Mouse (Mus musculus) midbrain, embryonic 11.5 days (tissue): ENCODE measurements around the gene Rtn4. TPM values are rescaled to one million over a fixed set of nuclear protein-coding genes. Genes with fewer than 3 reads are reported as not detected.

Source experiments
- ATAC-seq: fragments of 200-750 bp; cut with Nextera tagmentation; 2 replicates; pipeline ENCODE4 v1.8.0; 2017; ENCODE audit warnings: moderate TSS enrichment, moderate library complexity; ENCODE audit not compliant: low FRiP score
- DNase-seq: peaks from one replicate; pipeline ENCODE4 v3.0.0; 2015; ENCODE audit warnings: low spot score; ENCODE audit errors: missing footprints
- H3K27ac ChIP-seq: fragments of 300-500 bp; sonication (generic); 2 replicates; pipeline ENCODE4 v1.5.1; 2014; ENCODE audit warnings: low read depth, low read length
- H3K27me3 ChIP-seq: fragments of 300-500 bp; sonication (generic); 2 replicates; pipeline ENCODE4 v1.6.1; 2014; ENCODE audit warnings: mild to moderate bottlenecking, low read length, moderate library complexity, mixed read lengths; ENCODE audit not compliant: control insufficient read depth, insufficient read depth
- H3K36me3 ChIP-seq: fragments of 300-500 bp; sonication (generic); 2 replicates; pipeline ENCODE4 v1.6.1; 2014; ENCODE audit warnings: mild to moderate bottlenecking, low read length, moderate library complexity, mixed read lengths; ENCODE audit not compliant: control insufficient read depth, insufficient read depth
- H3K4me1 ChIP-seq: fragments of 300-500 bp; sonication (generic); 2 replicates; pipeline ENCODE4 v1.6.1; 2014; ENCODE audit warnings: low read length; ENCODE audit not compliant: control insufficient read depth, insufficient read depth
- H3K4me2 ChIP-seq: fragments of 300-500 bp; sonication (generic); 2 replicates; pipeline ENCODE4 v1.6.1; 2014; ENCODE audit warnings: mild to moderate bottlenecking, moderate library complexity
- H3K4me3 ChIP-seq: fragments of 300-500 bp; sonication (generic); 2 replicates; pipeline ENCODE4 v1.5.1; 2014; ENCODE audit warnings: low read depth, low read length
- H3K9ac ChIP-seq: fragments of 300-500 bp; sonication (generic); 2 replicates; pipeline ENCODE4 v1.6.1; 2014; ENCODE audit warnings: low read length
- H3K9me3 ChIP-seq: fragments of 300-500 bp; sonication (generic); 2 replicates; pipeline ENCODE4 v1.6.1; 2016; ENCODE audit warnings: low read length; ENCODE audit not compliant: control insufficient read depth
- WGBS: fragments of 180-500 bp; shearing (Covaris S2); extraction: QIAGEN DNeasy Blood & Tissue Kit; methylation state at CpG from one replicate; pipeline ENCODE4 v1.1.7; 2014; 5-methylcytosine and 5-hydroxymethylcytosine counted together
- polyA plus RNA-seq: library from polyadenylated mRNA; unstranded; fragments of >200 nt; fragmentation: Nextera tagmentation; extraction: Ambion mirVana; gene quantifications from 2 replicates; pipeline ENCODE4 v1.2.1, GENCODE M21; 2014

The Rtn4 gene
- polyA plus RNA-seq, 1 experiment from 2014 or later, result 75.3 TPM

GRCm38 (mm10) chr11:29725167-29725566 lies 32.4 kb downstream of the Rtn4 start:
- DNase-seq, result no peak
- no peaks in the 10 kb centered on the region for H3K36me3 ChIP-seq
- no peak overlapping the region for H3K4me2 ChIP-seq
- no peaks in the 10 kb centered on the region for H3K27me3 ChIP-seq
- H3K9ac ChIP-seq, result no peak overlapping the region
- ATAC-seq, result no peak
- no peaks in the 10 kb centered on the region for H3K9me3 ChIP-seq
- H3K4me3 ChIP-seq, result no peak overlapping the region
- no peaks in the 10 kb centered on the region for H3K4me1 ChIP-seq
- no peak overlapping the region for H3K27ac ChIP-seq

- Histone ChIP-seq H3K27ac (no peak overlapping the region), H3K4me3 (no peak overlapping the region), H3K27me3 (no peaks in the 10 kb centered on the region), H3K9ac (no peak overlapping the region), H3K36me3 (no peaks in the 10 kb centered on the region), H3K4me2 (no peak overlapping the region), H3K4me1 (no peaks in the 10 kb centered on the region), H3K9me3 (no peaks in the 10 kb centered on the region)
- WGBS, result 65% methylated on average over 1 of the region's 1 CpGs
- DNase-seq, result no peak
- no peak for ATAC-seq
Observed at GRCm38 (mm10) chr11:29725610-29726009, 32.9 kb downstream of the Rtn4 start.

GRCm38 (mm10) chr11:29727901-29728300 lies 35.2 kb downstream of the Rtn4 start:
- no peak overlapping the region for H3K9ac ChIP-seq
- no peak overlapping the region for H3K27ac ChIP-seq
- H3K9me3 ChIP-seq, result no peaks in the 10 kb centered on the region
- H3K4me1 ChIP-seq, result no peaks in the 10 kb centered on the region
- DNase-seq (no peak), ATAC-seq (no peak)
- no peak overlapping the region for H3K4me3 ChIP-seq
- WGBS, result 80% methylated on average over 1 of the region's 1 CpGs
- no peaks in the 10 kb centered on the region for H3K36me3 ChIP-seq
- H3K27me3 ChIP-seq, result no peaks in the 10 kb centered on the region
- H3K4me2 ChIP-seq, result no peak overlapping the region

- H3K27ac ChIP-seq, result no peak overlapping the region
- ATAC-seq, result peak; percentile 33; the same call in 1 of the 2 replicates
- H3K4me3 ChIP-seq, result no peak overlapping the region
- H3K4me1 ChIP-seq, result no peaks in the 10 kb centered on the region
- no peak overlapping the region for H3K4me2 ChIP-seq
- DNase-seq, result no peak
- H3K27me3 ChIP-seq, result no peaks in the 10 kb centered on the region
- H3K36me3 ChIP-seq, result peaks cover 5% of the 10 kb centered on the region
- WGBS, result 86% methylated on average over 2 of the region's 2 CpGs
- H3K9me3 ChIP-seq, result no peaks in the 10 kb centered on the region
- no peak overlapping the region for H3K9ac ChIP-seq
Observed at GRCm38 (mm10) chr11:29739752-29740151, 47.0 kb downstream of the Rtn4 start.

GRCm38 (mm10) chr11:29744760-29745430 lies 52.1 kb downstream of the Rtn4 start:
- ATAC-seq (no peak), DNase-seq (peak; percentile 69)
- H3K4me3 ChIP-seq, result no peak overlapping the region
- no peaks in the 10 kb centered on the region for H3K9me3 ChIP-seq
- H3K27me3 ChIP-seq, result no peaks in the 10 kb centered on the region
- no peaks in the 10 kb centered on the region for H3K4me1 ChIP-seq
- H3K27ac ChIP-seq, result no peak overlapping the region
- H3K4me2 ChIP-seq, result no peak overlapping the region
- H3K9ac ChIP-seq, result no peak overlapping the region
- WGBS, result 95% methylated on average over 5 of the region's 5 CpGs
- peaks cover 4% of the 10 kb centered on the region; the same call in 1 of the 2 replicates for H3K36me3 ChIP-seq

GRCm38 (mm10) chr11:29745513-29745912 lies 52.8 kb downstream of the Rtn4 start:
- WGBS, result 92% methylated on average over 2 of the region's 2 CpGs
- Histone ChIP-seq H3K4me1 (no peaks in the 10 kb centered on the region), H3K4me2 (no peak overlapping the region), H3K27ac (no peak overlapping the region), H3K9ac (no peak overlapping the region), H3K36me3 (peaks cover 4% of the 10 kb centered on the region; the same call in 1 of the 2 replicates), H3K9me3 (no peaks in the 10 kb centered on the region), H3K4me3 (no peak overlapping the region), H3K27me3 (no peaks in the 10 kb centered on the region)
- DNase-seq, result no peak
- no peak for ATAC-seq

GRCm38 (mm10) chr11:29746203-29746602 lies 53.5 kb downstream of the Rtn4 start:
- DNase-seq (no peak), ATAC-seq (no peak)
- H3K4me3 ChIP-seq, result no peak overlapping the region
- no peak overlapping the region for H3K4me2 ChIP-seq
- no peaks in the 10 kb centered on the region for H3K4me1 ChIP-seq
- H3K27ac ChIP-seq, result no peak overlapping the region
- WGBS, result 91% methylated on average over 9 of the region's 9 CpGs
- H3K9me3 ChIP-seq, result no peaks in the 10 kb centered on the region
- peaks cover 4% of the 10 kb centered on the region; the same call in 1 of the 2 replicates for H3K36me3 ChIP-seq
- H3K27me3 ChIP-seq, result no peaks in the 10 kb centered on the region
- no peak overlapping the region for H3K9ac ChIP-seq

- no peaks in the 10 kb centered on the region for H3K4me1 ChIP-seq
- H3K27me3 ChIP-seq, result no peaks in the 10 kb centered on the region
- peaks cover 4% of the 10 kb centered on the region; the same call in 1 of the 2 replicates for H3K36me3 ChIP-seq
- no peaks in the 10 kb centered on the region for H3K9me3 ChIP-seq
- H3K9ac ChIP-seq, result no peak overlapping the region
- ATAC-seq (no peak), DNase-seq (no peak)
- H3K4me3 ChIP-seq, result no peak overlapping the region
- WGBS, result 92% methylated on average over 3 of the region's 3 CpGs
- no peak overlapping the region for H3K27ac ChIP-seq
- no peak overlapping the region for H3K4me2 ChIP-seq
Observed at GRCm38 (mm10) chr11:29747365-29747764, 54.6 kb downstream of the Rtn4 start.

- H3K9me3 ChIP-seq, result no peaks in the 10 kb centered on the region
- no peak overlapping the region for H3K27ac ChIP-seq
- H3K36me3 ChIP-seq, result peaks cover 4% of the 10 kb centered on the region; the same call in 1 of the 2 replicates
- H3K4me1 ChIP-seq, result no peaks in the 10 kb centered on the region
- no peak overlapping the region for H3K4me3 ChIP-seq
- 76% methylated on average over 1 of the region's 1 CpGs for WGBS
- H3K4me2 ChIP-seq, result no peak overlapping the region
- ATAC-seq (no peak), DNase-seq (no peak)
- no peak overlapping the region for H3K9ac ChIP-seq
- H3K27me3 ChIP-seq, result no peaks in the 10 kb centered on the region
Observed at GRCm38 (mm10) chr11:29747881-29748280, 55.1 kb downstream of the Rtn4 start.
